Mouse (Mus musculus) heart, postnatal 0 days (tissue): Measurements from ENCODE around the gene Rybp. TPM values are rescaled to one million over a fixed set of nuclear protein-coding genes. Genes with fewer than 3 reads are reported as not detected.

Source experiments
- ATAC-seq: fragments of 200-750 bp; cut with Nextera tagmentation; 2 replicates; pipeline ENCODE4 v1.8.0; 2017; ENCODE audit warnings: low read depth, moderate number of reproducible peaks, moderate library complexity; ENCODE audit not compliant: insufficient read depth
- DNase-seq: peaks from one replicate; pipeline ENCODE4 v3.0.0-alpha.2; 2016; ENCODE audit warnings: low spot score
- H3K27ac ChIP-seq: fragments of 300-500 bp; sonication (generic); 2 replicates; pipeline ENCODE4 v1.5.1; 2014; ENCODE audit warnings: low read depth, mild to moderate bottlenecking
- H3K27me3 ChIP-seq: fragments of 300-500 bp; sonication (generic); 2 replicates; pipeline ENCODE4 v1.6.1; 2014; ENCODE audit warnings: low read length, mixed read lengths; ENCODE audit not compliant: control insufficient read depth, insufficient read depth
- H3K36me3 ChIP-seq: fragments of 300-500 bp; sonication (generic); replicated peaks from 2 replicates; pipeline ENCODE4 v1.6.1; 2014; ENCODE audit warnings: low read length, mixed read lengths; ENCODE audit not compliant: control insufficient read depth, insufficient read depth
- H3K4me1 ChIP-seq: fragments of 300-500 bp; sonication (generic); 2 replicates; pipeline ENCODE4 v1.6.1; 2014; ENCODE audit warnings: antibody characterized with exemption; ENCODE audit not compliant: control insufficient read depth, insufficient read depth
- H3K4me2 ChIP-seq: fragments of 300-500 bp; sonication (generic); 2 replicates; pipeline ENCODE4 v1.6.1; 2014; ENCODE audit warnings: low read depth, mild to moderate bottlenecking, low read length, moderate library complexity
- H3K4me3 ChIP-seq: fragments of 300-500 bp; sonication (generic); 2 replicates; pipeline ENCODE4 v1.5.1; 2014; ENCODE audit warnings: low read depth, low read length
- H3K9ac ChIP-seq: fragments of 300-500 bp; sonication (generic); replicated peaks from 2 replicates; pipeline ENCODE4 v1.6.1; 2014; ENCODE audit warnings: low read depth, low read length, mixed read lengths
- H3K9me3 ChIP-seq: fragments of 300-500 bp; sonication (generic); replicated peaks from 2 replicates; pipeline ENCODE4 v1.6.1; 2016; ENCODE audit warnings: low read length; ENCODE audit not compliant: control insufficient read depth
- CTCF ChIP-seq: IDR thresholded peaks from 2 replicates; pipeline ENCODE4 v1.5.1; 2016; ENCODE audit warnings: antibody characterized with exemption, control low read depth, low read depth
- EP300 ChIP-seq: IDR thresholded peaks from 2 replicates; pipeline ENCODE4 v1.6.1; 2016; ENCODE audit warnings: antibody characterized with exemption, low read depth
- WGBS: fragments of 180-500 bp; shearing (Covaris S2); extraction: QIAGEN DNeasy Blood & Tissue Kit; methylation state at CpG from one replicate; pipeline ENCODE4 v1.1.7; 2014; 5-methylcytosine and 5-hydroxymethylcytosine counted together
- polyA plus RNA-seq: library from polyadenylated mRNA; unstranded; fragments of >200 nt; fragmentation: Nextera tagmentation; extraction: Ambion mirVana; gene quantifications from 2 replicates; pipeline ENCODE4 v1.2.1, GENCODE M21; 2015
- total RNA-seq: library from RNA; depleted of rRNA; stranded (reverse); fragments of >200 nt; gene quantifications from 2 replicates; pipeline ENCODE4 v1.2.3, GENCODE M21; 2014; ENCODE audit warnings: low replicate concordance

Rybp gene
- total and polyA plus RNA-seq, 2 experiments from 2014 or later, result 5.2 to 8.6 TPM

- Histone ChIP-seq H3K4me2 (no peak overlapping the region), H3K9ac (no peak overlapping the region), H3K9me3 (no peaks in the 10 kb centered on the region), H3K27ac (no peak overlapping the region), H3K36me3 (no peaks in the 10 kb centered on the region), H3K27me3 (no peaks in the 10 kb centered on the region), H3K4me3 (no peak overlapping the region), H3K4me1 (peaks cover 35% of the 10 kb centered on the region)
- no peak for DNase-seq
- TF ChIP-seq CTCF (no peak), EP300 (no peak)
- ATAC-seq, result no peak
- WGBS, result 20% methylated on average over 7 of the region's 7 CpGs
Measured at GRCm38 (mm10) chr6:100204436-100204835, 82.8 kb downstream of the Rybp start.

GRCm38 (mm10) chr6:100203492-100203891, 83.8 kb downstream of the Rybp start:
- 23% methylated on average over 3 of the region's 3 CpGs for WGBS
- no peaks in the 10 kb centered on the region for H3K36me3 ChIP-seq
- peak; percentile 24 for DNase-seq
- H3K27ac ChIP-seq, result no peak overlapping the region
- no peak for TF ChIP-seq CTCF
- no peak for TF ChIP-seq EP300
- H3K4me3 ChIP-seq, result no peak overlapping the region
- H3K4me2 ChIP-seq, result no peak overlapping the region
- no peak for ATAC-seq
- no peaks in the 10 kb centered on the region for H3K9me3 ChIP-seq
- H3K27me3 ChIP-seq, result no peaks in the 10 kb centered on the region
- H3K4me1 ChIP-seq, result peaks cover 35% of the 10 kb centered on the region
- H3K9ac ChIP-seq, result no peak overlapping the region

- H3K4me1 ChIP-seq, result peaks cover 29% of the 10 kb centered on the region
- H3K27me3 ChIP-seq, result no peaks in the 10 kb centered on the region
- TF ChIP-seq EP300, result no peak
- TF ChIP-seq CTCF, result no peak
- H3K4me2 ChIP-seq, result no peak overlapping the region
- DNase-seq (no peak), ATAC-seq (no peak)
- no peak overlapping the region for H3K9ac ChIP-seq
- H3K4me3 ChIP-seq, result no peak overlapping the region
- no peak overlapping the region for H3K27ac ChIP-seq
- no peaks in the 10 kb centered on the region for H3K9me3 ChIP-seq
- H3K36me3 ChIP-seq, result no peaks in the 10 kb centered on the region
- 52% methylated on average over 1 of the region's 1 CpGs for WGBS
Measured at GRCm38 (mm10) chr6:100202091-100202490, 85.2 kb downstream of the Rybp start.

- 71% methylated on average over 5 of the region's 5 CpGs for WGBS
- peaks cover 26% of the 10 kb centered on the region for H3K4me1 ChIP-seq
Measured at GRCm38 (mm10) chr6:100197102-100197501, 90.2 kb downstream of the Rybp start.

GRCm38 (mm10) chr6:100195870-100196409, 91.3 kb downstream of the Rybp start:
- H3K27me3 ChIP-seq, result no peaks in the 10 kb centered on the region
- H3K9me3 ChIP-seq, result no peaks in the 10 kb centered on the region
- no peaks in the 10 kb centered on the region for H3K36me3 ChIP-seq
- H3K4me1 ChIP-seq, result peaks cover 26% of the 10 kb centered on the region
- TF ChIP-seq CTCF, result no peak
- TF ChIP-seq EP300, result peak; percentile 57; the same call in 1 of the 2 replicates
- peak overlapping the region; percentile 76 for H3K27ac ChIP-seq
- no peak overlapping the region for H3K4me3 ChIP-seq
- H3K9ac ChIP-seq, result 0 out of 2 replicates have a peak overlapping the region, but pooled peaks have one; percentile 36
- peak; percentile 84 for ATAC-seq
- H3K4me2 ChIP-seq, result no peak overlapping the region
- 9% methylated on average over 7 of the region's 7 CpGs for WGBS
- DNase-seq, result peak; percentile 89

More at GRCm38 (mm10) chr6:100197102-100197501, 90.2 kb downstream of the Rybp start:
- ATAC-seq (no peak), DNase-seq (peak; percentile 37)
- Histone ChIP-seq H3K27ac (no peak overlapping the region), H3K4me3 (no peak overlapping the region), H3K9ac (no peak overlapping the region), H3K9me3 (no peaks in the 10 kb centered on the region), H3K36me3 (no peaks in the 10 kb centered on the region), H3K27me3 (no peaks in the 10 kb centered on the region), H3K4me2 (no peak overlapping the region)
- TF ChIP-seq EP300 (no peak), CTCF (no peak)

- H3K9ac ChIP-seq, result no peak overlapping the region
- ATAC-seq (no peak), DNase-seq (no peak)
- H3K36me3 ChIP-seq, result no peaks in the 10 kb centered on the region
- TF ChIP-seq EP300, result no peak
- TF ChIP-seq CTCF, result no peak
- no peaks in the 10 kb centered on the region for H3K27me3 ChIP-seq
- no peak overlapping the region for H3K4me3 ChIP-seq
- H3K4me1 ChIP-seq, result peaks cover 26% of the 10 kb centered on the region
- 60% methylated on average over 5 of the region's 5 CpGs for WGBS
- no peak overlapping the region for H3K4me2 ChIP-seq
- no peaks in the 10 kb centered on the region for H3K9me3 ChIP-seq
- H3K27ac ChIP-seq, result no peak overlapping the region; the same call in 1 of the 2 replicates
Measured at GRCm38 (mm10) chr6:100195091-100195490, 92.2 kb downstream of the Rybp start.
